Mouse (Mus musculus) cerebellum, postnatal 10 days (tissue): ENCODE measurements at regions not wholly inside any gene's neighbourhood (a gene's known extent, or its start where the extent isn't known, plus 50 kb on each side); places are given as distances from the start of the nearest gene placed in this dataset.

Source experiments
- DNase-seq, 2 experiments: peaks; one replicate each; pipeline ENCODE4 v3.0.0; 2021; ENCODE audit warnings: mixed read lengths in 2 of 2

- DNase-seq = no peak
These were observed 174.9 kb downstream of the 1500009L16Rik start for GRCm38 (mm10) chr10:83897558-83897957.

GRCm38 (mm10) chr10:83906751-83907150 is 184.1 kb downstream of the 1500009L16Rik start:
- peak; percentile 13 to 31 for DNase-seq

GRCm38 (mm10) chr10:83910649-83911370 is 188.1 kb downstream of the 1500009L16Rik start:
- DNase-seq = no peak

GRCm38 (mm10) chr10:83914401-83915132 is 191.9 kb downstream of the 1500009L16Rik start:
- no peak for DNase-seq

- DNase-seq = no peak
These were observed 192.6 kb downstream of the 1500009L16Rik start for GRCm38 (mm10) chr10:83915133-83915730.

GRCm38 (mm10) chr10:83926990-83927389 is 204.3 kb downstream of the 1500009L16Rik start:
- DNase-seq = peak; percentile 52 to 66

GRCm38 (mm10) chr10:83927554-83927953 is 204.9 kb downstream of the 1500009L16Rik start:
- DNase-seq = no peak

- no peak for DNase-seq
These were observed 209.1 kb downstream of the 1500009L16Rik start for GRCm38 (mm10) chr10:83931758-83932157.

GRCm38 (mm10) chr10:83933201-83933600 is 210.5 kb downstream of the 1500009L16Rik start:
- DNase-seq = no peak

- DNase-seq = peak in 1 of 2 experiments; percentile 30
These were observed 211.8 kb downstream of the 1500009L16Rik start for GRCm38 (mm10) chr10:83934498-83934897.

GRCm38 (mm10) chr10:83937168-83937567 is 214.5 kb downstream of the 1500009L16Rik start:
- DNase-seq = no peak

- DNase-seq = peak in 1 of 2 experiments; percentile 26
These were observed 219.4 kb downstream of the 1500009L16Rik start for GRCm38 (mm10) chr10:83942101-83942500.

- no peak for DNase-seq
These were observed 221.5 kb downstream of the 1500009L16Rik start for GRCm38 (mm10) chr10:83944158-83944557.

- no peak for DNase-seq
These were observed 222.2 kb downstream of the 1500009L16Rik start for GRCm38 (mm10) chr10:83944897-83945296.

GRCm38 (mm10) chr10:83945503-83945902 is 222.8 kb downstream of the 1500009L16Rik start:
- peak; percentile 24 to 25 for DNase-seq

- peak; percentile 54 to 69 for DNase-seq
These were observed 223.8 kb downstream of the 1500009L16Rik start for GRCm38 (mm10) chr10:83946186-83947176.

GRCm38 (mm10) chr10:83957118-83957759 is 234.6 kb downstream of the 1500009L16Rik start:
- no peak for DNase-seq

- DNase-seq = no peak
These were observed 235.7 kb downstream of the 1500009L16Rik start for GRCm38 (mm10) chr10:83958397-83958796.

GRCm38 (mm10) chr10:83958826-83959225 is 236.2 kb downstream of the 1500009L16Rik start:
- DNase-seq = no peak

- DNase-seq = no peak
These were observed 240.6 kb downstream of the 1500009L16Rik start for GRCm38 (mm10) chr10:83963232-83963760.
